Mouse (Mus musculus) cerebellum, adult 8-10 months (tissue): ENCODE data around the gene Aifm3.
"Not testable (repeated sequence)": the region's sequence is repeated elsewhere in the genome, so short reads cannot be mapped to it uniquely, and the experiment has no call there.

Experiments
- DNase-seq: peaks from one replicate; pipeline ENCODE4 v3.0.0; 2022

The Aifm3 gene

DNA sequence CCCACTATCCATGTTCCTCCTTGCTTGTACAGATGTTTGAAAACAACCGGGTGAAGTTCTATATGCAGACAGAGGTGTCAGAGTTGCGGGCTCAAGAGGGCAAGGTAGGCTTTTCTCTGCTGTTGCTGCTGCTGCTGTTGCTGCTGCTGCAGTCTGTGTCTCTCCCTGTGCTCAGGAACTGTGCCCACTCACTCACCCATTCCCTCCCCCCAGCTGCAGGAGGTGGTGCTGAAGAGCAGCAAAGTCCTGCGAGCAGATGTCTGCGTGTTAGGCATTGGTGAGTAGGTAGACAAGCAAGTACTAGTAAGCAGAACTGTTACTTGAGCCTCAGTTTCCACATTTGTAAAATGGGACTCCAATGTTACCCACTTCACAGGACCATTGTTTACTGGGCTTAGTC is 13.3 kb downstream of the Aifm3 start:
- DNase-seq, result no peak

DNA sequence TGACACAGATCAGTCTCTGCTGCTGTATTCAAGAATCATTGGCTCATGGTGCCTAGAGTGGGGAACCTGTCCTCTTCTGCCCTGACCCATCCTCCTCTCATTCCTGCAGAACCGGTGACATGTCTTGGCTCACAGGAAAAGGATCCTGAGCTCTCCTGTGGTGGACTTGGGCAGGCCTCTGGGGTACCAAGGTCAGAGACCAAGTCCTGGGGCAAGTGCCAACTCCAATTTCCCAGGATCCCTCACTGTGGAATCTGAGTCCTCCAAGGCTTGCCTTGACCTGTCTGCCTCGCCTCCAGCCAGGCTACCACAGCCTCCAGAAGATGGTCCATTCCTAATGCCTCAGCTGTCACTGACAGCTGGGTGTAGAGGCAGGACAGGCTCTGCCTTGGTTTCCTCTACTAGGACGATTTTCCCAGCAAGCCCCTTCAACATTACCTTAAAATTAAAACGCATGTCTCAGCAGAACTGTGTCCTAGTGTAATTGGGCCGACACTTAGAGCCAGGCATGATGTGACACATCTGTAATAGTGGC is 17.7 kb downstream of the Aifm3 start:
- no peak for DNase-seq

GRCm38 (mm10) chr16:17508031-17508430 is 18.6 kb downstream of the Aifm3 start:
- not testable (repeated sequence) for DNase-seq

DNA sequence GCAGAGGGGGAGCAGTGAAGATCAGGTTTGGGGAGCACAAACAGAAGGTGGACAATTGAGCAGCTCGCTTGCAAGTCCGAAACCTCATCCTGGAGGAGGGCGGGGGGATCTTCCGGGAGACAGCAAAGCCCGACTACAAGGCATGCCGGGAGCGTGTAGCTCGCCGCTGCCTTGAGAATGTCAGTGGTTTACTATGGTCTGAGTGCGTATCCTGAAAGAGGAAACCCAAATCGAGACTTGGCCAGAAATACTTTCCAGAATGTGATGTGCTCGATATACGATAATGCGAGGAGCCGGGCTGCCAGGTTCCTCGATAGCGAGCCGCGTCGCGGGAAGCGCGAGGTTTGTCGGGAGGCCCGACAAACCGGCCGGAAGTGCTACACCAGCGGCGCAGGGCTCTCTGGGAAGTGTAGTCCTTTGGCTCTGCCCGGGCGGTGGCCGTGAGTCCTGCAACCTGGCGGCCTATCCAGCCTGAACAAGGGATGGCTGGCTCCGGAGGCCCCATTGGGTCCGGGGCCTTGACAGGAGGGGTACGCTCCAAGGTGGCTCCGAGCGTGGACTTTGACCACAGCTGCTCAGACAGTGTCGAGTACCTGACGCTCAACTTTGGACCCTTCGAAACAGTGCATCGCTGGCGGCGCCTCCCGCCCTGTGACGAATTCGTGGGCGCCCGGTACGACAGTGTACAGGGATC is 19.3 kb downstream of the Aifm3 start, which contains the start of gene Lztr1:
Gene Lztr1 (plus strand): TSS at position 143 of the 694 bp plus-strand sequence.
- DNase-seq, result peak; percentile 89

DNA sequence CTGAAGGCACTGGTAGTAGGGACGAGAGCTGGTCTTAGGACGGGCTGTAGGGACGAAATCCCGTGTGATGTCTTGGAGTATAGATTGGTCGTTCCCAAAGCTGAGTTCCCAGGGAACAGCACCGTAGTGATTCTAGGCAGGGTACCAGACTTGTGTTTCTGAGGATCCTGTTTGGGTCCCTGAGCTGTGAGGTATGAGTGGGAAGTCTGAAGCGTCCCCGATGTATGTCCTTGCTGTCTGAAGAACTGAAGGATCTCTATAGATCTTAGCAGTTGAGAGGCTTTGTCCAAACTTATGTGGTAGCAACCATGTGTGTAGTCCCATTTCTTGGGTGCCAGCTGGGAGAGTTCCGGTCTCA is 19.8 kb downstream of the Aifm3 start:
- DNase-seq, result no peak

DNA sequence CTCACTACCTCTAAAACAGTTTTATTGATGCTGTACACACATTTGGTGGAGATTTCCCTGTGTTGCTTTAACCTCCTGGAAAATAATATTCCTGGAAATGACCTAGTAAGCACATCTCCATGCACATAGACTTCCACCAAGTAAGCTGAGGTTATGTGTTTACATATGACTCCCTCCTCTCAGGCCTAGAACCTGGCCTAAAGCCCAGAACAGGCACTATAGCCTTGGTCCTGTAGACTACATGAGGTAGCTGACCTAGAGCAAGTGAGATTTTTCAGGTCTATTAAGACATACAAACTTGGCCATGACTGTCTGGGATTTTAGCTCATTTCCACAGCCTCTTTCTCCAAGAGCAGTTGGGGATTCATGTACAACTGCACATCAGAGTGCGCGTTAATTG is 20.7 kb downstream of the Aifm3 start:
- DNase-seq, result no peak

DNA sequence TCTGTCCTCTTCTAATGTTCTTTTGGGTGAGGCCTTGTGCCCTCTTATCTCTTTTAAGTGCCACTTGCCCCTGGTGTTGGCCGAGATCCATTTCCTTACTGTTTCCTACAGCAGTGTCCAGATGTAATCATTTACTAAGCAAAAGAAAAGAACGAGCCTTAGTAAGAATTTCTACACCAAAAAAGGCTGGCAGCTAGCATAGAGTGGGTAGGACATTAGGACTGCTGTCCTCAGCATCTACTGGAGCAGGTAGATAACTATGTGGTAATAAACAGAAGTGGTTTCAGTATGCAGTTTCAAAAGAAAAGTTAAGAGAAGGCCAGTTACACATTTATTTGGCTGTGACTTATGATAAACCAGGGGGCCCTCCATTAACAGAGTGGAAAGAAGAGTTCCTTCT is 21.3 kb downstream of the Aifm3 start:
- no peak for DNase-seq

- no peak for DNase-seq
These were observed 22.0 kb downstream of the Aifm3 start for GRCm38 (mm10) chr16:17511431-17511830.

- DNase-seq, result no peak
These were observed 29.5 kb downstream of the Aifm3 start for GRCm38 (mm10) chr16:17518910-17519309.

GRCm38 (mm10) chr16:17524156-17524555 is 34.7 kb downstream of the Aifm3 start:
- DNase-seq, result no peak

DNA sequence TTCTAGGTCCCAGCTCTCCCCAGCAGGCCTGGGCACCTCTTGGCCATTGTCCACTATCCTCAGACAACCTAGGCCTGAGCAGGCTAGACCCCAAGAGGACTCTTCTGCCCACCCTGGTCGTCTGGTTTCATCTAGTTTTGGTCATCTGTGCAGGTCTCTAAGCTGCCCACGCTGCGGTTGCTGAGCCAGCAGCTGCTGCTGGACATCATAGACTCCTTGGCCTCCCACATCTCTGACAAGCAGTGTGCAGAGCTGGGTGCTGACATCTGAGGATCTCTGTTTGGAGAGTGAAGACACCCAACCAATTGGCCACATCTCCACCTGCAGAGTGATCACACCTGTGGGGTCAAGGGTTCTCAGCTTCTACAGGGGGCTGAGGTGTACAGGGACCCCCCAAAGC is 36.1 kb downstream of the Aifm3 start:
- DNase-seq, result no peak

DNA sequence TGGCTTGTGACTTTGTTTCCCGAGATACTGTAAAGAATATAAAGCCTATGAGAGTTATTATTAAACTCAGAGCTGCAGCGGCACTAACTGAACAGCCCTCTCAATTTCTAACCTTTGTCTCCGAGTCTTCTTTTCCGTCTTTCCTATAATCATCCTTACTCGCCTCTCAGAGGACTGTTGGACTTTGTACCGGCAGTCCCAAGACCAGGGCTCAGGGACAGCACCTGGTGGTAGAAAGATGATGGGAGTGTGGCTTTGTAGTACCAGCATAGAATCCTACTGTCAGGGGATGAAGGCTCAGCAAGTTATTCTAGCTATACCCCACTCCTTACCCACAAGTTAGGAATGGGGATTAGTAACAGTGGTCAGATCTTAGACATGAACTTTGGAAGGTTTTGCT is 36.8 kb downstream of the Aifm3 start:
- DNase-seq, result no peak

DNA sequence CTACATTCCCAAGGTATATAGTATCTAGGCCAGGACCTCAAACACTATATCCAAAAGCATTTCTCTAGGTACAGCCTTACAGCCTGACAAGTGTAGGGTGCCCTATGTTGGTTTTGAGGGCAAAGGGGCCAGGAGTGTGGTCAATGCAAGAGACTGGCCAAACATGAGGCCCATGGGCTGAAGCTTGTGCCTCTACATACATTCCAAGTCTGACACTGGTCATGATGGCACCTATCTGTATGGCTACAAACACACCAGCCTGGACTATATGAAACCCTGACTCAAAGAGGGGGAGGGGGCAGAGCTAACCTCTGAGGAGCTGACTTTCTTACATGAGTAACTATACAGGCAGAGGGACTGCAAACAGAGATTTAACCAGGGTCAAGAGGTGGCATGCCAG is 38.2 kb downstream of the Aifm3 start:
- DNase-seq, result no peak

- DNase-seq, result no peak
These were observed 38.9 kb downstream of the Aifm3 start for GRCm38 (mm10) chr16:17528276-17528675.

- peak; percentile 52 for DNase-seq
These were observed 40.7 kb downstream of the Aifm3 start for GRCm38 (mm10) chr16:17529981-17530586.

DNA sequence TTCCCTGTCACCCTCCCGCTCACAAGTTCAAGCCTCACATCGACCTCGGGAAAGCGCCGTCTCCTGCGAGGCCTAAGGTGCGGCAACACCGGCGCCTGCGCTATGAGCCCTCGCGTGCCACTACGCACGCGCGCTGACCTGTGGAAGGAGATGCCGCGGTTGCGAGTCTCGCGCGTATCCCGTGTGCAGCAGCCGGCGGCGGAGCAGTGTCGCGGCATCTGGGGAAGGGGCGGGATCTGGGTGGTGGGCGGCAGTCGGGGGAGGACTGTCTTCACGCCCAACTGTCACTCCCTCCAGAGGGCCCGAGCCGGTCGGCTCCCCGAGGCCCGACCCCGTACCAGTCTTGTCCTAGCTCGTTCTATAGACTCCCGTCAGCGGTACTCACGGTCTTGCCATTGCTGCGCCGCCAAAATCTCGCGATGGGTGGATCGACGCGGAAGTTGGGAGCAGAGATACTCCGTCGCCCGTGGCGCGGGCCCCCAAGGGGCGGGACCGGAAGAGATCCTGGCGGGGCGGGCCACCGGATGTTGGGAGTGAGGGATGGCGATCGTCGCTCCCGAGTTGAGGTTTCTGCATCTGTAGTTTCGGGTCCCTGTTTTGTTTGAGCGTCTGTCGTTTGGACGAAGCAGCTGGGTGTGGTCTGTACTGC is 41.4 kb downstream of the Aifm3 start, which contains the start of gene Thap7:
Gene Thap7 (minus strand): TSS at position 497 of the 649 bp plus-strand sequence.
- DNase-seq, result peak; percentile 94

GRCm38 (mm10) chr16:17532271-17532670 is 42.9 kb downstream of the Aifm3 start:
- DNase-seq, result peak; percentile 35

GRCm38 (mm10) chr16:17532676-17533329 is 43.4 kb downstream of the Aifm3 start:
- no peak for DNase-seq

GRCm38 (mm10) chr16:17536584-17536983 is 47.2 kb downstream of the Aifm3 start:
- no peak for DNase-seq

DNA sequence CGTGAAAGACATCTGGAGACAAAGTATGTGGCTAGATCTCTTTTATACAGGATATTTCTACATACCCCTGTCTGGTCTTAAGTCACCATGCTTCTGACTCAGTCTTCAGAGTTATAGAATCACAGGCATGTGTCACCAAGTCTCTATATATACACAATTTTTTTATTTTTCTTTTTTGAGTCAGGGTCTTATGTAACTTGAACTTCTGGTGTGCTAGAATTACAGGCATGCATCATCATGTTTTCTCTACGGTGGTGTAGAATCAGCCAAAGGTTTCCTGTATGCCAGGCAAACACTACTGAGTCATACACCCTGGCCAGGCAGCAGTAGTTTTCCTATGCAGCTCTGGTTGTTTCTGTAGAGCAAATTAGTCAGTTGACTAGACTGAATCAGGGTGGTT is 53.2 kb downstream of the Aifm3 start:
- DNase-seq, result no peak

GRCm38 (mm10) chr16:17552837-17553236 is 63.4 kb downstream of the Aifm3 start:
- no peak for DNase-seq

- DNase-seq, result no peak
These were observed 64.7 kb downstream of the Aifm3 start for GRCm38 (mm10) chr16:17553910-17554685.

DNA sequence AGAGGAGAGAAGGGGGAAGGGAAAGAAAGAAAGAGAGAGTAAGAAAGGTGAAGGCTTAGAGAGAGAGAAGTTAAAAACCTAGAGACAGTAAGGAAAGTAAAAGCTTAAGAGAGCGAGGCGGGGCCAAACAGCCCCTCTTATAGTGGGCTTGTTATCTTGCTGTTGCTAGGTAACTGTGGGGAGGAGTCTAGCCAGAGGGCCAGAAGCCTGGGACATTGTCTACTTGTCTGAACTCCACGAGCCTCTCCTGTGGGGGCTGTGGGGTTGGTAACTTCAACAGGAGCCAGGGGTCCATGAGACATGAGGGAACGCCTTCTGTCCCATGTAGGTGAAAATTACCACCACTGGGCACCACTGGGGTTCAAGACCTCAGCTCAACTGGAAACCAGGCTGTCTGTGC is 65.3 kb downstream of the Aifm3 start:
- not testable (repeated sequence) for DNase-seq
